Mouse (Mus musculus) adrenal gland (tissue): ENCODE results near the gene Actr3b.
"Not testable (repeated sequence)": the region's sequence is repeated elsewhere in the genome, so short reads cannot be mapped to it uniquely, and the experiment has no call there.

Experiments
- intact Hi-C: fragments of 180-260 bp; cut with DNase I; formaldehyde crosslinking; loops from one replicate; pipeline ENCODE4 v1.15.1; 2025
- long read RNA-seq, 2 experiments: library from polyadenylated mRNA; unstranded; transcript quantifications; one replicate each; pipeline ENCODE4 v2.0.0; 2020; ENCODE audit warnings: borderline replicate concordance in 1 of 2; ENCODE audit not compliant: insufficient replicate concordance in 1 of 2

Gene Actr3b
- long read RNA-seq, experiment 1, transcript Actr3b-201 (12 exons, 1,712 nt) = major isoform, 6 of 13 reads
- long read RNA-seq, experiment 1, partial matches to known transcripts = 2 of 13 reads
- long read RNA-seq, experiment 1, other reads (novel, unspliced or antisense) = 4 of 13 reads
- long read RNA-seq, experiment 2, transcript Actr3b-201 (12 exons, 1,712 nt) = major isoform, 6 of 9 reads
- long read RNA-seq, experiment 2, partial matches to known transcripts = 1 of 9 reads
- long read RNA-seq, experiment 2, other reads (novel, unspliced or antisense) = 2 of 9 reads

GRCm38 (mm10) chr5:25759460-25760409, at the start of gene Actr3b:
Gene Actr3b, plus strand, starts transcription at chr5:25759997.
- intact Hi-C loops = no loop called here

- intact Hi-C loops = not testable (repeated sequence)
These were observed 46.6 kb upstream of the Actr3b start for GRCm38 (mm10) chr5:25713001-25713706.

DNA sequence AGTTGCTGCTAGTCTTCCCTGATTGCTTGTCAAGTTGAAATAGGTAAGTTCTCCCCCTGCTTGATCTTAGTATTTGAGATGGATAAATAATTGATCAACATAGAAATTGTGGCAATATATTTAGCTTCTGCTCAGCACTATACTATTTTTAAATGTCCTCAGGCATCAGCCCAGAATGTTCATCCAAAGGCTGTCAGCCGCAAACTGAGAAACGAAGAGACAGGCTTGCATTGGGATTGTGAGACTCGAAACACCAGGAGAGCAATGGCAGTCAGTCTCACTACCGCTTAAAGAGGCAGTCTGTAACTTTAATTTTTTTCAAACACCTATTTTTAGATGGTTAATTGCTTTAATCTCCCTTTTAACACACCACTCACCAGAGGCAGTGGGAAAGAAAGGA, 40.4 kb upstream of the Actr3b start:
- intact Hi-C loops = no loop called here

DNA sequence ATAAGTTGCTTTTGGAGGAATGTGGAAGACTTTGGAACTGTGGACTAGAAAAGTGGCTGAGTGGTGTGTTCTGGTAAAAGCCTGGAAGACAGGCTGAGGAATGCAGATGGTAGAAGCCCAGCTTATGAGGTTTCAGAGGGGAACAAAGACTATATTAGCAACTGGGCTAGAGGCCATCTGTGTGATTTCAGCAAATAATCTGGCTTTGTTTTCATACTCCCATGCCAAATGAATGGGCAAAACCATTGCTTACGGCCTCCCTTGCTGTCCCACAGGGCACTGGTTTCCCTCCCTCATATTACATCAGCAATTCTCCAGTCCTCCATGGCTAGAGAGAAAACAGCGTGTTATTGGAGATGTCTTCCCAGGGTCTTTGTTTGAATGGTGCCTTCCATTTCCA, 36.8 kb upstream of the Actr3b start:
- intact Hi-C loops = no loop called here

- intact Hi-C loops = no loop called here
These were observed 35.6 kb upstream of the Actr3b start for GRCm38 (mm10) chr5:25724134-25724675.

DNA sequence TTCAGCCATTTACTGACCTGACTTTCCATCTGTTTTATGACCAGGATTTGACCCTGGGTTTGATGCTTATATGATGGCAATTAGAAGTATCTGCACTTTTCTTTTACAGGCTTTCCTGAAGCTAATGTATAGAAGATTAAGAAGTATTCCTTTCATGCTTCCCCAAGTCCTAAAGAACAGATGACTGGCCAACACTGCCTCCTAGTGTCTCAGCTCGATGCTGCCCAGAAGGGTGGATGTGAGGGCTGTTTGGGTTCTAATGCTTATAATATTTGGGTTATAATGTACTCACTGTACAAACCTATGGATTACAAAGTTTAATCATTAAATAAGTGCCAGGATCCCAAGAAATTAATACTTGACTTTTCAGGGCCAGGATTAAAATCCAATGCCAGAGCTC, 25.5 kb upstream of the Actr3b start:
- intact Hi-C loops = loop anchor here (5.0 kb wide), 1 partner anchor 312 kb away; no protein-coding TSS in a partner anchor

DNA sequence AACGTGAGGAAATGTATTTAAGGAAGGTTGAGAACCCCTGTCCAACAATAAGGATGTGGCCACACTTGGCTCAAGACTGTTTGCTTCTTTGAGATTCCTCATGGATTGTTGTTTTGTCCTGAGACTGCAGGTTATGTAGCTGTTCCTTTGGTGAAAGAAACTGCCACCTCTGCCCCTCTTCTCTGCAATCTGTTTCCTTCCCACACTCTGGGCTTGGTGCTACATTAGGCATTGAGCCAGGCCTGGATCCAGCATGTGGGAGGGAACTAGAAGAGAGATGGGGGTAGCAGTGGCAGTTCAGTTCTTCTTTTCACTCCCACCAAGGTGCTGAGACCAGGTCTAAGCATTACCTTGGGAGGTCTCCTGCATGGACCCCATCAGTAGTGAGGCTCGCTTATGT, 23.9 kb upstream of the Actr3b start:
- intact Hi-C loops = no loop called here

GRCm38 (mm10) chr5:25738448-25738847, 21.3 kb upstream of the Actr3b start:
- intact Hi-C loops = no loop called here

DNA sequence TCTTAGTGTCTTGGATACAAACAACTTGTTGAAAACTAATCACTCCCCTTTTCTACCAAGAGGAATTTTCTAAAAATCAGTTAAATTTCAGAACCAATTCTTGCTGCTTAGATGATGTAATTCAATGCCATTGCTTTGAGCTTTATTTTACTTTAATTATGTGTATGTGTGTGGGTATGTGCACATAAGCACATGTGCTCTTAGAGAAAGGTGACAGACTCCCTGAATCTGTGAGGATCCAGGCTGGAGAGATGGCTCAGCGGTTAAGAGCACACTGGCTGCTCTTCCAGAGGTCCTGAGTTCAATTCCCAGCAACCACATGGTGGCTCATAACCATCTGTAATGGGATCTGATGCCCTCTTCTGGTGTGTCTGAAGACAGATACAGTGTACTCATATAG, 20.9 kb upstream of the Actr3b start:
- intact Hi-C loops = not testable (repeated sequence)

DNA sequence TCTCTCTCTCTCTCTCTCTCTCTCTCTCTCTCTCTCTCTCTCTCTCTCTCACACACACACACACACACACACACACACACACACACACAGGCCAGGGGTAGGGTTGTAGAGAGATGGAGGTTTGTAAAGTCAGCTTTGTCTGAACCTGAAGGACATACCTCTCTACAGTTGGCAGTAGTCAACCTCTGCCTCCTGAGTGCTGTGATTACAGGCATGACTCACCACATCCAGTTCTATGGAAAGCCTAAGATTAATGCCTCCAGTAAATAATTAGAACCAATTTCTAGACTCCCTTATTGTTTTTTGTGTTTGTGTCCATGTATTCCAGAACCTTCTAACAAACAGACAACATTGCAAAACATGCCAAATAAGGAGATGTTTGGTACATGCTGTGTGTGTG, 11.9 kb upstream of the Actr3b start:
- intact Hi-C loops = no loop called here

DNA sequence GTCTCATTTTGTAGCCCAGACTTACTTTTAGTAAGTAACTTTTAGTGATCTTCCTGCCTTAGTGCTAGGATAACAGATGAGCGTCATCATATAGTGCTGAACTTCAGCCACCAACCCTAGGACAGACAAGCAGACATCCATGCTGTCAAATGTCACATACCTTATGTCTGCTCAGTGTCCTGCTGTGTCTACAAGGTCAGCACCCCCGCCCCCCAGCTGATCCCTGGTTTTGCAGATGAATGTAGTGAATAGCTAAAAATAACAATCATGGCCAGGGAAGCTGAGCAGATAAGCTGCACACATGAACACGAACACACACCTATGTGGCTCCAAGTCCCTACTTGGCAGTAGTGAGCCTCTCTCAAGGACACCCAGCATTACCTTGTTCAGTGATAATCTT, 11.2 kb upstream of the Actr3b start:
- intact Hi-C loops = no loop called here

DNA sequence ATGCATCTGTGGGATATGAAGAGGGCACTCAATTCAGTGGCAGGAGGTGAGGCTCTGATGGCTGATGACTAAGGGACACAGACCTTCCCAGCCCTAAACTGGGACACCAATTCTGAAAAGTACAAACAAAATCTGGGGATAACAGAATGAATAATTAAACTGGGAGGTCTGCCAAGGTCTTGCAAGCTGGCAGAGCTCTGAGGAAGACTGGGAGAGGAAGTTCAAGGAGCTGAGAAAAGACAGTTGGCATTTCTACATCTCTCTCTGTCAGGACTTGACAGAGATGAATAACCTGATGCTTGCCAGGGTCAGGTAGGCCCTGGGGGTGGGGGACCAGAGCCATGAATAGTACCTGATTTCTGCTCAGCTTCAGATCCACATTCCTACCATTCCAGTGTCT, 8.2 kb upstream of the Actr3b start:
- intact Hi-C loops = no loop called here

DNA sequence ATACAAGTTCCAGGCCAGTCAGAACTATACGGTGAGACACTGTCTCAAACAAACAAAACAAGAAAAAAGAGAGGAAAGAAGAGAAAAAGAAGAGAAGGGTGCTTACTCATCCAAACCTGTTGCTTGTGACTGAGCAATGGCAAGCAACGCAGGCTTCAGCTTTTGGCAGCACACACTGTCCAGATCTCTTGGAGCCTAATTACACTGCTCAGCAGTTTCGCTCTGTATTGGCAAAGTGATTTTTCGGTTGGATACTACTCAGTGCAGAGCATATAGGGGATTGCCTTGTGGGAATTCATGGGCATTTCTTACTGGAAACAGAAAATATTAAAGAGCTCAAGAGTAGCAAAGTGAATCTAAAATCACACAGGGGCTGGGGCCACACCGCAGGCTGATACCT, 6.9 kb upstream of the Actr3b start:
- intact Hi-C loops = no loop called here

DNA sequence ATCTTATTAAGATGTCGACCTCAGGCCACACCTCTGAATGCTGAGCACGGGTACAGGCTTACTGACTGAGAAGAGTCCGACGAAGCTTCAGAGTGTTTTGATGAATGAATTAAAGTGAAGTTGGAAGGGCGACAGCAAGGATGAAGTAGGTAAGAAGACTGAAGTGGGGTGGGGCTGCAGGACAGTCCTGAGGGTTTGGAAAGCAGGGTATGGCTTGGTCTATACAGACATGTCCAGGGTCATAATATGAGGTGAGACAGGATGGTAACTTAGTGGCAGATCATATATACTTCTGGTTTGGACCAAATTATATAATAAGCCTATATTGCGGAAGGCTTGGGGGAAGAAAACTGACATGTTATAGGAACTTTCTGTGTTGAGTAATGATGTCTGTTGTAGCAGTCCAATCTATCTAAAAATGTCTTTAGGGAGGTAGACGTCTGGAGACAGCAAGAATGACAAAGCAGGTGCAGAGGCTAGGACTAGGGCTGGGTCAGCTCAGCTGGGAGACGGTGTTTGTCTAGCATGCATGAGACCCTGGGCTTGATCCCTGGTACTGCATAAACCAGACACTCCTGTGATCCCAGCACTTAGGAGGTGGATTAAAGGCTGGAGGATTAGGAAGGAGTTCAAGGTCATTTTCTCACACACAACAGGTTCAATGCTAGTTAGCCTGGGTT, 6.1 kb upstream of the Actr3b start:
- intact Hi-C loops = no loop called here

GRCm38 (mm10) chr5:25754236-25754766, 5.5 kb upstream of the Actr3b start:
- intact Hi-C loops = no loop called here

DNA sequence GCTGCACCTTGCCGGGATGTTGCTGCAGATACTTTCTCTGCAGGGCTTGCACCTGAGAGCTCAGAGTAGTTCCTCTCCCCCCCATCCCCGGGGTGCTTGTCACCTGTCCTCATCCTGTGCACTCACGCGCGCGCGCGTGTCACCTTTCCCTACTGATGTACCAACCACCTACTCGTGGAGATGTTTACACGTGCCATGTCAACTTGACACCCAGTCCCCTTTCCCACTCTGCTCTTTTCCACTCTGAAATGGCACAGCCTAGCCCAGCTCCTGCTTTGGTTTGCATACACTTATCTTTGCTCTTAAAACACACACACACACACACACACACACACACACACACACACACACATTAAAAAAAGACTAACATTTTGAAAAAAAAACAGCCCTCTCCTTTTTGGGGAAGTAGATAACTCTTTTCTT, 624 bp downstream of the Actr3b start:
- intact Hi-C loops = no loop called here

GRCm38 (mm10) chr5:25760871-25761270, 1.1 kb downstream of the Actr3b start:
- intact Hi-C loops = no loop called here

GRCm38 (mm10) chr5:25761850-25762249, 2.1 kb downstream of the Actr3b start:
- intact Hi-C loops = no loop called here

DNA sequence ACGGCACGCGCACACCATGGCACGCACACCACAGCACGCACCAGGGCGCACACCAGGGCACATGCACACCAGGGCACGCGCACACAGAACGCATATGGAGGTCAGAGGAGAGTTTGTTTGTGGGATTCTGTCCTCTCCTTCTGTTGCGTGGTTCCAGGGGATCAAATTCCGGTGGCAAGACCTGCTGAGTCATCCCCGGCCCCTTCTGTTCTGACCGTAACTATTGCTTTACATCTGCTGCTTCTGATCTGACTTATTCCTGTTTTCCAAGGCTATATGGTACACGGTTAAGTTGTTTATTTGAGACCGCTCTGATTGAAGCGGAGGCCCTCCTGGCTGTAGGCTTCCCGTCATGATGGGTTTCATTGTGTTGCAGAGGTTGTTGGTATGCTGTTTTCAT, 9.2 kb downstream of the Actr3b start:
- intact Hi-C loops = no loop called here

DNA sequence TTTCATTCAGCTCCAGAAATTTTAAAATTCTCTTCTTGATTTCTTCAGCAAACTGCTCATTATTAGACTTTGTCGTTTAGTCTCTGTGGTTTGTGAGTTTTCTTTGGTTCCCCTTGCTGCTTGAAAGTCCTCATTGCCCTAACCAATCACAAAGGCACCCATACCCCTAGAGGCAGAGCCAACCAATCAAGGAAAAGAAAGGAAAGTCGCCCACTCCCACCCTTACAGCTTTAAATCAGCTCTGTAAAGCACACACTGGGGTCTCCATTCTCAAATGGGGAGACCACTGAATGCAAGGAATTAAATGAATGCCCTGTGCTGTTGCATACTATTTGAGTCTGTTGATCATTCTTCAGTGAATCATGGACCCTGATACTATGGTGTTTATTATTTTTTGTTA, 9.6 kb downstream of the Actr3b start:
- intact Hi-C loops = no loop called here

GRCm38 (mm10) chr5:25772456-25772855, 12.7 kb downstream of the Actr3b start:
- intact Hi-C loops = no loop called here
